Mouse (Mus musculus) thymus, adult 2 months (tissue): ENCODE results near the gene Vezf1. TPM values are rescaled to one million over a fixed set of nuclear protein-coding genes. Genes with fewer than 3 reads are reported as not detected.
"Not testable (repeated sequence)": the region's sequence is repeated elsewhere in the genome, so short reads cannot be mapped to it uniquely, and the experiment has no call there.

ENCODE experiments used
- DNase-seq: peaks from one replicate; pipeline ENCODE4 v3.0.0; 2021
- H3K27ac ChIP-seq: fragments of 200-500 bp; 2 replicates; pipeline ENCODE4 v1.5.1; 2012; ENCODE audit warnings: low read length, control low read depth; ENCODE audit not compliant: control insufficient read depth, insufficient read depth
- H3K27me3 ChIP-seq: fragments of 200-500 bp; 2 replicates; pipeline ENCODE4 v1.6.1; 2012; ENCODE audit warnings: mild to moderate bottlenecking, low read length, moderate library complexity, mixed read lengths; ENCODE audit not compliant: control insufficient read depth, insufficient read depth
- H3K36me3 ChIP-seq: fragments of 200-500 bp; 2 replicates; pipeline ENCODE4 v1.6.1; 2012; ENCODE audit warnings: mild to moderate bottlenecking, low read length, moderate library complexity; ENCODE audit not compliant: control insufficient read depth, insufficient read depth
- H3K4me1 ChIP-seq: fragments of 200-500 bp; replicated peaks from 2 replicates; pipeline ENCODE4 v1.6.1; 2012; ENCODE audit warnings: low read length; ENCODE audit not compliant: control insufficient read depth, insufficient read depth
- H3K4me3 ChIP-seq: fragments of 200-500 bp; 2 replicates; pipeline ENCODE4 v1.5.1; 2012; ENCODE audit warnings: mild to moderate bottlenecking, low read length, control low read depth, moderate library complexity; ENCODE audit not compliant: control insufficient read depth, insufficient read depth
- CTCF ChIP-seq: fragments of 200-500 bp; IDR thresholded peaks from 2 replicates; pipeline ENCODE4 v1.5.1; 2012; ENCODE audit warnings: mild to moderate bottlenecking, control low read depth, low read length, moderate library complexity, borderline replicate concordance; ENCODE audit not compliant: control insufficient read depth, poor library complexity, insufficient read depth; ENCODE audit errors: extremely low read depth
- POLR2A ChIP-seq: fragments of 200-500 bp; IDR thresholded peaks from 2 replicates; pipeline ENCODE4 v1.6.1; 2012; ENCODE audit warnings: mild to moderate bottlenecking, low read length, control low read depth, moderate library complexity; ENCODE audit not compliant: control insufficient read depth, poor library complexity, insufficient read depth; ENCODE audit errors: extremely low read depth
- WGBS: fragments of 180-500 bp; shearing (Covaris S2); methylation state at CpG from one replicate; pipeline ENCODE4 v1.1.7; 2018; 5-methylcytosine and 5-hydroxymethylcytosine counted together
- polyA plus RNA-seq: library from polyadenylated mRNA; depleted of rRNA; stranded (reverse); fragments of >200 nt; gene quantifications from 2 replicates; pipeline ENCODE4 v1.2.3, GENCODE M21; 2012

Gene Vezf1
- polyA plus RNA-seq, 1 experiment = 35.4 TPM

- 99% methylated on average over 7 of the region's 7 CpGs for WGBS
- Histone ChIP-seq H3K4me1 (no peaks in the 10 kb centered on the region), H3K27me3 (no peaks in the 10 kb centered on the region), H3K27ac (no peak overlapping the region), H3K4me3 (no peak overlapping the region), H3K36me3 (no peaks in the 10 kb centered on the region)
- TF ChIP-seq CTCF = no peak
- TF ChIP-seq POLR2A = no peak
- no peak for DNase-seq
Observed at GRCm38 (mm10) chr11:88035970-88036369, 32.1 kb upstream of the Vezf1 start.

DNA sequence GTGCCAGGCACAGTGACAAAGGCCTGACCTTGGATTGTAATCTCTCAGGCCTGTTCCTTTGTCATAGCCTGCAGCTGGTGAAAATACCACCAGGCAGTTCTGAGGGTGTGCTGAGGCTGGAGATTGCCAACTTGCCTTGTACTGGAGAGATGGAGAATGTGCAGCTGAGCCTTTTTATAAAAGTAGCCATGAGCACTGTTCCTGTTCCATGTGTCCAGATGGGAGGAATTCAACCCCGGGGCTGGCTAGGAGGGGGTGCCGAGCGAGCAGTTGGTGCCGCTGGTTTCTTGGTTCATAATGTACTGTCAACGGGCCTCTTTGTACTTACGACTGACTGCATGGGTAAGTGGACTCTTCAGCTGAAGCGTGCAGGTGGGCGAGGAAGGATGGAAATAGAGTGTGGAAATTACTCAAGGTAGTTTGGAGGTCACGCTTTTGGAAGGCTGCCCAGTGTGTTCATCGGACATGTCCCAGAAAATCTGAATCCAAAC lies 31.3 kb upstream of the Vezf1 start:
- no peak for TF ChIP-seq CTCF
- TF ChIP-seq POLR2A = no peak
- H3K4me3 ChIP-seq = no peak overlapping the region
- no peak overlapping the region for H3K27ac ChIP-seq
- 96% methylated on average over 10 of the region's 10 CpGs for WGBS
- H3K36me3 ChIP-seq = no peaks in the 10 kb centered on the region
- H3K4me1 ChIP-seq = no peaks in the 10 kb centered on the region
- DNase-seq = no peak
- no peaks in the 10 kb centered on the region for H3K27me3 ChIP-seq

DNA sequence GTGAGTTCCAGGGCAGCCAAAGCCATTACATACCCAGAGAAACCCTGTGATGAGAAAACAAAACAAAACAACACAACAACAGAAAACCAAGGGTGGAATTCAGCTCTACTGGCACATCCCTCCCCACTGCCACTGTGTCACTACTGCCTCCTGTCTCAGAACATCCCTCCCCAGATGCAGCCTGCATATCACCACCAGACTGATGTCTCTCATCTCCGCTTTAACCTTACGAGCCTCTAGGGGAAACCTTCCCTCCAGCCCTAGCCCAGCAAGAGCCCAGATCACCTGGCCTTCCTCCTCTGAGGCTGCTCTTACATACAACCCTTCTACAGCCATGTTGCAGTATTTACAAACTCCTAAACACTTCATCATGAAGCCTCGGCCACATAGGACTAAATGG lies 30.7 kb upstream of the Vezf1 start:
- no peaks in the 10 kb centered on the region for H3K4me1 ChIP-seq
- no peaks in the 10 kb centered on the region for H3K27me3 ChIP-seq
- no peak overlapping the region for H3K4me3 ChIP-seq
- DNase-seq = no peak
- no peak overlapping the region for H3K27ac ChIP-seq
- no peaks in the 10 kb centered on the region for H3K36me3 ChIP-seq
- TF ChIP-seq POLR2A = no peak
- TF ChIP-seq CTCF = no peak
- WGBS = 90% methylated on average over 3 of the region's 3 CpGs

DNA sequence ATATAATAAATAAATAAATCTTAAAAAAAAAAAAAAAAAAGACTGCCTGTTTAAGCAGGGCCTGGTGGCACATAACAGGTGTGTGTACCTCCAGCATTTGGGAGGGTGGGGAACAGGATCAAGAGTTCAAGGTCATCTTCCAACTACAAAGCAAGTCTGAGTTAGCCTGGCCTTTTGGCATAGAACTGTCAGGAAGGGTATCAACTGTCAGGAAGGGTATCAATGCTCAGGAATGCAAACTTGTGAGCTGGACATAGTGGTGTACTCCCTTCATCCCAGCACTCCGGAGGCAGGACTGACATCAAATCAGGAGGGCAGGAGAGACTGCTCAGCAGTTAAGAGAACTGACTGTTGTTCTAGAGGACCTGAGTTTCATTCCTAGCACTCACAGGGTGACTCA lies 29.0 kb upstream of the Vezf1 start:
- Histone ChIP-seq H3K4me3 (no peak overlapping the region), H3K36me3 (no peaks in the 10 kb centered on the region), H3K4me1 (no peaks in the 10 kb centered on the region), H3K27ac (no peak overlapping the region), H3K27me3 (no peaks in the 10 kb centered on the region)
- DNase-seq = no peak
- 100% methylated on average over 1 of the region's 1 CpGs for WGBS
- TF ChIP-seq CTCF = no peak
- TF ChIP-seq POLR2A = no peak

DNA sequence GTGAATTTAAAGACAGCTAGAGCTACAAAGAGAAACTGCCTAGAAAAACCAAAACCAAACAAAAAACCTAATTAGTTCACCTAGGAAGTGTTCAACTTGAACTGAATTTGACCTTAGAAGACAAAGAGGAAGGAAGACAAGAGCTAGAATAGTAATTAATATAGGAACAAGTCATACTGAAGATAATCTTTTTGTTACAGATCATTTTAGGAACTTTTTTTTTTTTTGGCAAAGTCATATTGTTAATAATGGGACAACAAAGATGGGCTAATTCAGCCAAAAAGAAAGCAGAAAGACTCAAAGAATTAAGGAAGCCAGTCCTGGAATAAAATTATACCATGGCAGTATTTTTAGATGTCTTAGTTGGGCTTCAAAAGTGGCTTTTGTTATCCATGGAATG lies 23.8 kb upstream of the Vezf1 start:
- no peaks in the 10 kb centered on the region for H3K27me3 ChIP-seq
- no peak overlapping the region for H3K4me3 ChIP-seq
- no peak overlapping the region for H3K27ac ChIP-seq
- peaks cover 4% of the 10 kb centered on the region; the same call in 1 of the 2 replicates for H3K4me1 ChIP-seq
- no peak for TF ChIP-seq POLR2A
- no peak for TF ChIP-seq CTCF
- no peak for DNase-seq
- H3K36me3 ChIP-seq = peaks cover 4% of the 10 kb centered on the region

DNA sequence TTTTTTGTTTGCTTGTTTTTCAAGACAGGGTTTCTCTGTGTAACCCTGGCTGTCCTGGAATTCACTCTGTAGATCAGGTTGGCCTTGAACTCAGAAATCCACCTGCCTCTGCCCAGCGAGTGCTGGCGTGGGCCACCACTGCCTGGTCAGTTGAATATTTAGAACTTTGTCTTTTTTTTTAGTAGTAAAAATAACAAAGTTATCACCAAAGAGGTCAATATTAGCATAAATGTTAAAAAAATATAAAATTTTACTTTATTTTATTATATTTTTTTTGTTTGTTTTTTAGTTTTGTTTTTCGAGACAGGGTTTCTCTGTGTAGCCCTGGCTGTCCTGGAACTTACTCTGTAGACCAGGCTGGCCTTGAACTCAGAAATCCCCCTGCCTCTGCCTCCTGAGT lies 22.9 kb upstream of the Vezf1 start:
- not testable (repeated sequence) for H3K4me1 ChIP-seq, DNase-seq, H3K27ac ChIP-seq, H3K27me3 ChIP-seq, H3K4me3 ChIP-seq
- H3K36me3 ChIP-seq = peaks cover 12% of the 10 kb centered on the region
- 94% methylated on average over 3 of the region's 3 CpGs for whole genome bisulfite sequencing

DNA sequence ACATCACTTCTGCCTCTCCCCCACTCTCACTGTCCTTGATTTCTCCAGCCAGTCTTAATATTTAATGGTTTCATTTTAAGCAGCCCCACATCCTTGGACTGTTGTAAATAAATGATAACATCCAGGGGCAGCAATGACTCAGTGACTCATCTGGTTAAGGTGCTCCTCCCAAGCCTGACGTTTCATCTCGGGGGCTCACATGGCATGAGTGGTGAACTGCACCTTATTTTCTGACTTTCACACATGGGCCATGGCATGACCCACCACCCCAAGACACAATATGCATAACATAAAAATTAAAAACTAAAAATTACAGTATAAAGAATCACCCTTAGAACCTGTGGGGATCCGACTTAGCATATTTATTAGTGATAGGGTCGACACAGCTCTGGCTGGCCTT lies 22.2 kb upstream of the Vezf1 start:
- no peak overlapping the region for H3K27ac ChIP-seq
- H3K36me3 ChIP-seq = peaks cover 16% of the 10 kb centered on the region
- H3K4me3 ChIP-seq = no peak overlapping the region
- TF ChIP-seq CTCF = no peak
- no peak for TF ChIP-seq POLR2A
- H3K27me3 ChIP-seq = no peaks in the 10 kb centered on the region
- DNase-seq = no peak
- 80% methylated on average over 4 of the region's 4 CpGs for WGBS
- H3K4me1 ChIP-seq = peaks cover 5% of the 10 kb centered on the region; the same call in 1 of the 2 replicates
